In the genomic region with DNA sequence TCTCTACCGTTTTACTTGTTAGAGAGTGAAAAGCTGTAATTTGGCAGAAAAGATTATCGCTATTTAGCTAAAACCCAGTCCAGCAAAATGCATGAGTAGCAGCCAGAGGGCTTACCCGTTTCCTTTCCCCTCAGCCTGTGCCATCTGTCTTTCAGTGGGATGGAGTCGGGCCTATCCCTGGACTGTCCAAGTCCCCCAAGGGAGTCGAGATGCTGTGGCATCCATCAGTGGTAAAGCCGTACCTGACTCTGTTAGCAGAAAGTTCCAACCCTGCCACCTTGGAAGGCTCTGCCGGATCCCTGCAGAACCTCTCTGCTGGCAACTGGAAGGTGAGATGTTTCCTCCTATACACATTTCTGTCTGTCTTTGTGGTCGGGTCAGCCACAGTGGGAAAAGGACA, we compare ENCODE assay signal across 19 mouse cellular contexts.
DNase-seq lines count a peak whose midpoint lies in the region; ATAC-seq and TF ChIP-seq lines count a peak whose summit lies in the region.
"Had no signal": no experiment of that assay in that cellular context is flagged by ENCODE, and none has a peak within 500 bp of the region (broad histone marks: within the 10 kb centered on the region; RNA-seq: fewer than 3 reads in every experiment).

No protein-coding gene starts in this region.

- H3K9me3 ChIP-seq in limb, embryonic 12.5 days = no peaks in the 10 kb centered on the region
- no peaks in the 10 kb centered on the region for H3K9me3 ChIP-seq in limb, embryonic 10.5 days (replicated peaks)
- H3K9me3 ChIP-seq in intestine, embryonic 15.5 days = no peaks in the 10 kb centered on the region
- H3K9me3 ChIP-seq: hindbrain, embryonic 12.5 days; neural tube, embryonic 13.5 days had no signal

- H3K4me1 ChIP-seq in limb, embryonic 12.5 days (replicated peaks) = peaks cover 3% of the 10 kb centered on the region; the same call in 1 of the 2 replicates
- H3K4me1 ChIP-seq in limb, embryonic 10.5 days = peaks cover 14% of the 10 kb centered on the region
- H3K4me1 ChIP-seq in intestine, embryonic 15.5 days (replicated peaks) = no peaks in the 10 kb centered on the region
- H3K4me1 ChIP-seq: hindbrain, embryonic 12.5 days; neural tube, embryonic 13.5 days had no signal

- H3K4me2 ChIP-seq in limb, embryonic 12.5 days = no peak overlapping the region
- no peak overlapping the region for H3K4me2 ChIP-seq in intestine, embryonic 15.5 days (replicated peaks)
- H3K4me2 ChIP-seq: hindbrain, embryonic 12.5 days; midbrain, embryonic 11.5 days; neural tube, embryonic 13.5 days had no signal

- peak overlapping the region; percentile 12; the same call in 1 of the 2 replicates for H3K27ac ChIP-seq in limb, embryonic 12.5 days
- no peak overlapping the region; the same call in none of the 2 replicates for H3K27ac ChIP-seq in limb, embryonic 10.5 days
- H3K27ac ChIP-seq in intestine, embryonic 15.5 days = no peak overlapping the region
- H3K27ac ChIP-seq in left cerebral cortex, adult 2 months = no peak overlapping the region
- H3K27ac ChIP-seq: heart, adult 2 months; hindbrain, embryonic 12.5 days; neural tube, embryonic 13.5 days had no signal

- DNase-seq in cerebellum, adult 11 months = peak; percentile 41
- DNase-seq in cerebellum, postnatal 10 days = no peak
- DNase-seq in limb, embryonic 10.5 days (ENCODE audit: low spot score) = no peak
- peak; percentile 24 for DNase-seq in induced T-regulatory cell, adult 2 months (ENCODE audit: low read depth)
- DNase-seq in heart, postnatal 10 days = no peak
- DNase-seq in left cerebral cortex, adult 2 months (ENCODE audit: extremely low spot score in 1 of 2, low spot score in 2 of 2) = no peak
- DNase-seq: adrenal gland, adult 8-10 months; heart, adult 2 months; layer of hippocampus, adult 9-11 months; liver; liver, postnatal 0 days; lung, postnatal 4 days; right cerebral cortex, postnatal 4 days had no signal

- intact Hi-C loops in heart, postnatal 10 days (cut with DNase I) = no loop called here
- intact Hi-C loops in left cerebral cortex, adult 2 months (cut with DNase I) = no loop called here

- no peak for TF ChIP-seq CTCF in left cerebral cortex, adult 2 months (IDR thresholded peaks at IDR 0.05)

- H3K4me3 ChIP-seq in limb, embryonic 12.5 days (replicated peaks) = no peak overlapping the region
- no peak overlapping the region for H3K4me3 ChIP-seq in limb, embryonic 10.5 days
- no peak overlapping the region for H3K4me3 ChIP-seq in intestine, embryonic 15.5 days (replicated peaks)
- H3K4me3 ChIP-seq in left cerebral cortex, adult 2 months = no peak overlapping the region
- H3K4me3 ChIP-seq: heart, adult 2 months; hindbrain, embryonic 12.5 days; neural tube, embryonic 13.5 days had no signal

- H3K9ac ChIP-seq in limb, embryonic 12.5 days (replicated peaks) = no peak overlapping the region
- no peak overlapping the region for H3K9ac ChIP-seq in intestine, embryonic 15.5 days
- H3K9ac ChIP-seq: hindbrain, embryonic 12.5 days; neural tube, embryonic 13.5 days had no signal

- H3K27me3 ChIP-seq in limb, embryonic 12.5 days = no peaks in the 10 kb centered on the region
- no peaks in the 10 kb centered on the region for H3K27me3 ChIP-seq in limb, embryonic 10.5 days (ENCODE audit: low read depth, poor library complexity, severe bottlenecking)
- H3K27me3 ChIP-seq in intestine, embryonic 15.5 days (replicated peaks) = no peaks in the 10 kb centered on the region
- H3K27me3 ChIP-seq: hindbrain, embryonic 12.5 days; neural tube, embryonic 13.5 days had no signal

- WGBS in limb, embryonic 12.5 days = 87% methylated on average over 8 of the region's 8 CpGs
- 88% methylated on average over 8 of the region's 8 CpGs for WGBS in limb, embryonic 10.5 days
- 85% methylated on average over 8 of the region's 8 CpGs for WGBS in intestine, embryonic 15.5 days

- peaks cover 57% of the 10 kb centered on the region for H3K36me3 ChIP-seq in limb, embryonic 12.5 days
- H3K36me3 ChIP-seq in limb, embryonic 10.5 days = peaks cover 48% of the 10 kb centered on the region
- H3K36me3 ChIP-seq in intestine, embryonic 15.5 days = 0 out of 2 replicates have a peak, but pooled peaks cover 12% of the 10 kb centered on the region

- ATAC-seq in limb, embryonic 12.5 days (ENCODE audit: insufficient number of reproducible peaks, insufficient read depth, low FRiP score, low TSS enrichment, low read depth) = no peak
- ATAC-seq in intestine, embryonic 15.5 days = no peak
- ATAC-seq: forebrain, embryonic 16.5 days had no signal

Comparison
In these comparisons a context has a peak if more than half of its experiments do, and no peak if none do; other contexts are left out.
1. DNase-seq: peak in cerebellum, adult 11 months (single experiment) and induced T-regulatory cell, adult 2 months (single experiment); none in cerebellum, postnatal 10 days (0 of 2), limb, embryonic 10.5 days (single experiment), heart, postnatal 10 days (0 of 2) and left cerebral cortex, adult 2 months (0 of 2).